Mouse (Mus musculus): ENCODE measurements around the gene Pigk. TPM values are rescaled to one million over a fixed set of nuclear protein-coding genes. Genes with fewer than 3 reads are reported as not detected.

The Pigk gene
- polyA plus RNA-seq, 1 experiment, result 8.5 TPM

GRCm38 (mm10) chr3:152950914-152951313 is 237.0 kb downstream of the Pigk start:
- Histone ChIP-seq H3K27me3 (replicated peaks) (no peaks in the 10 kb centered on the region), H3K36me3 (replicated peaks; ENCODE audit: low read length) (peaks cover 13% of the 10 kb centered on the region), H3K4me3 (replicated peaks) (no peak overlapping the region), H3K9me3 (peaks cover 5% of the 10 kb centered on the region; the same call in 1 of the 2 replicates), H3K4me1 (peaks cover 45% of the 10 kb centered on the region)
- TF ChIP-seq GATA1 (IDR thresholded peaks at IDR 0.05; ENCODE audit: borderline replicate concordance, low read length) (no peak), FLI1 (IDR thresholded peaks at IDR 0.05; ENCODE audit: low read length) (no peak)

- peaks cover 13% of the 10 kb centered on the region for H3K36me3 ChIP-seq (replicated peaks; ENCODE audit: low read length)
- H3K9me3 ChIP-seq, result peaks cover 5% of the 10 kb centered on the region; the same call in 1 of the 2 replicates
- no peak for TF ChIP-seq GATA1 (IDR thresholded peaks at IDR 0.05; ENCODE audit: borderline replicate concordance, low read length)
- no peak for TF ChIP-seq FLI1 (IDR thresholded peaks at IDR 0.05; ENCODE audit: low read length)
- H3K27me3 ChIP-seq (replicated peaks), result no peaks in the 10 kb centered on the region
- no peak overlapping the region for H3K4me3 ChIP-seq (replicated peaks)
- H3K4me1 ChIP-seq, result peaks cover 45% of the 10 kb centered on the region
Observed at GRCm38 (mm10) chr3:152951634-152952545, 238.0 kb downstream of the Pigk start.

- TF ChIP-seq FLI1 (IDR thresholded peaks at IDR 0.05; ENCODE audit: low read length) (no peak), GATA1 (IDR thresholded peaks at IDR 0.05; ENCODE audit: borderline replicate concordance, low read length) (no peak)
- Histone ChIP-seq H3K36me3 (replicated peaks; ENCODE audit: low read length) (peaks cover 2% of the 10 kb centered on the region), H3K27me3 (replicated peaks) (peaks cover 2% of the 10 kb centered on the region), H3K9me3 (peaks cover 6% of the 10 kb centered on the region), H3K4me3 (replicated peaks) (no peak overlapping the region), H3K4me1 (peaks cover 32% of the 10 kb centered on the region)
Observed at GRCm38 (mm10) chr3:152956038-152956437, 242.1 kb downstream of the Pigk start.

GRCm38 (mm10) chr3:152956771-152957170 is 242.9 kb downstream of the Pigk start:
- Histone ChIP-seq H3K4me1 (peaks cover 24% of the 10 kb centered on the region), H3K36me3 (replicated peaks; ENCODE audit: low read length) (no peaks in the 10 kb centered on the region), H3K9me3 (peaks cover 5% of the 10 kb centered on the region), H3K27me3 (replicated peaks) (peaks cover 2% of the 10 kb centered on the region), H3K4me3 (replicated peaks) (no peak overlapping the region)
- TF ChIP-seq FLI1 (IDR thresholded peaks at IDR 0.05; ENCODE audit: low read length) (no peak), GATA1 (IDR thresholded peaks at IDR 0.05; ENCODE audit: borderline replicate concordance, low read length) (no peak)

GRCm38 (mm10) chr3:152958358-152959150 is 244.7 kb downstream of the Pigk start:
- no peak overlapping the region for H3K4me3 ChIP-seq (replicated peaks)
- peaks cover 18% of the 10 kb centered on the region for H3K4me1 ChIP-seq
- H3K36me3 ChIP-seq (replicated peaks; ENCODE audit: low read length), result no peaks in the 10 kb centered on the region
- H3K27me3 ChIP-seq (replicated peaks), result peaks cover 2% of the 10 kb centered on the region
- H3K9me3 ChIP-seq, result peaks cover 5% of the 10 kb centered on the region
- no peak for TF ChIP-seq GATA1 (IDR thresholded peaks at IDR 0.05; ENCODE audit: borderline replicate concordance, low read length)
- no peak for TF ChIP-seq FLI1 (IDR thresholded peaks at IDR 0.05; ENCODE audit: low read length)

- TF ChIP-seq FLI1 (IDR thresholded peaks at IDR 0.05; ENCODE audit: low read length), result no peak
- TF ChIP-seq GATA1 (IDR thresholded peaks at IDR 0.05; ENCODE audit: borderline replicate concordance, low read length), result no peak
- H3K9me3 ChIP-seq, result peaks cover 5% of the 10 kb centered on the region
- no peak overlapping the region for H3K4me3 ChIP-seq (replicated peaks)
- H3K4me1 ChIP-seq, result peaks cover 19% of the 10 kb centered on the region
- peaks cover 2% of the 10 kb centered on the region for H3K27me3 ChIP-seq (replicated peaks)
- no peaks in the 10 kb centered on the region for H3K36me3 ChIP-seq (replicated peaks; ENCODE audit: low read length)
Observed at GRCm38 (mm10) chr3:152961855-152962376, 248.0 kb downstream of the Pigk start.

GRCm38 (mm10) chr3:152969774-152970347 is 256.0 kb downstream of the Pigk start:
- H3K9me3 ChIP-seq, result no peaks in the 10 kb centered on the region
- peaks cover 10% of the 10 kb centered on the region for H3K27me3 ChIP-seq (replicated peaks)
- H3K4me3 ChIP-seq (replicated peaks), result no peak overlapping the region
- H3K36me3 ChIP-seq (replicated peaks; ENCODE audit: low read length), result no peaks in the 10 kb centered on the region
- H3K4me1 ChIP-seq, result peaks cover 15% of the 10 kb centered on the region; the same call in 1 of the 2 replicates
- TF ChIP-seq FLI1 (IDR thresholded peaks at IDR 0.05; ENCODE audit: low read length) (no peak), GATA1 (IDR thresholded peaks at IDR 0.05; ENCODE audit: borderline replicate concordance, low read length) (no peak)

- TF ChIP-seq GATA1 (IDR thresholded peaks at IDR 0.05; ENCODE audit: borderline replicate concordance, low read length) (no peak), FLI1 (IDR thresholded peaks at IDR 0.05; ENCODE audit: low read length) (no peak)
- H3K27me3 ChIP-seq (replicated peaks), result peaks cover 10% of the 10 kb centered on the region
Observed at GRCm38 (mm10) chr3:152971373-152971772, 257.5 kb downstream of the Pigk start.

GRCm38 (mm10) chr3:152979481-152980092 is 265.7 kb downstream of the Pigk start:
- peak overlapping the region; percentile 48 for H3K4me3 ChIP-seq (replicated peaks)
- peaks cover 67% of the 10 kb centered on the region for H3K27me3 ChIP-seq (replicated peaks)

More at GRCm38 (mm10) chr3:152971373-152971772, 257.5 kb downstream of the Pigk start:
- Histone ChIP-seq H3K4me1 (peaks cover 13% of the 10 kb centered on the region; the same call in 1 of the 2 replicates), H3K36me3 (replicated peaks; ENCODE audit: low read length) (no peaks in the 10 kb centered on the region), H3K4me3 (replicated peaks) (no peak overlapping the region), H3K9me3 (no peaks in the 10 kb centered on the region)

More at GRCm38 (mm10) chr3:152979481-152980092, 265.7 kb downstream of the Pigk start:
- Histone ChIP-seq H3K9me3 (no peaks in the 10 kb centered on the region), H3K36me3 (replicated peaks; ENCODE audit: low read length) (no peaks in the 10 kb centered on the region), H3K4me1 (peaks cover 31% of the 10 kb centered on the region)
- TF ChIP-seq GATA1 (IDR thresholded peaks at IDR 0.05; ENCODE audit: borderline replicate concordance, low read length) (no peak; the same call in 2 of the 3 replicates), FLI1 (IDR thresholded peaks at IDR 0.05; ENCODE audit: low read length) (no peak)
